Mouse (Mus musculus): Measurements from ENCODE around the gene Zic4.

The Zic4 gene

DNA sequence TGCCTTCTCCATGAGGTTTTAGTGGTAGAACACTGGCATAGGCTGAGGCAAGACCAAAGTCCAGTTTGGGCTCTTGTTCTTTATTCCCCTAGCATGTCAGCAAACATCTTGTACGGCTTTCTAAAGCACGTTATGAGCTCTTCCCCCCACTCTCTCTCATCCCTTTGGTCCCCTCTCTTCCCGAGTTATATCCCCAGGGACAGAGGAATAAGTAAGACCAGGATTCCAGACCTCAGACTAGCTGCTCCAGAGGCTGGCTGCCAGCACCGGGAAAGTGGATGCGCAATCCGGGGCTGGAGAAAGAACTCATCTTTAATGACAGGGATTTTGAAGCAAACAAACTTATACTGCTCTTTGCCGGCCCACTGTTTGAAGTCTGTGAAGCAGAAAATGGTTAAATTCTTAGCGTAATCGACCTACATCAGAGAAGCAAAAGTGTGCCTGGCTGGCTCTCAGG lies 18.3 kb downstream of the Zic4 start:
- DNase-seq (ENCODE audit: low read depth), result no peak

DNA sequence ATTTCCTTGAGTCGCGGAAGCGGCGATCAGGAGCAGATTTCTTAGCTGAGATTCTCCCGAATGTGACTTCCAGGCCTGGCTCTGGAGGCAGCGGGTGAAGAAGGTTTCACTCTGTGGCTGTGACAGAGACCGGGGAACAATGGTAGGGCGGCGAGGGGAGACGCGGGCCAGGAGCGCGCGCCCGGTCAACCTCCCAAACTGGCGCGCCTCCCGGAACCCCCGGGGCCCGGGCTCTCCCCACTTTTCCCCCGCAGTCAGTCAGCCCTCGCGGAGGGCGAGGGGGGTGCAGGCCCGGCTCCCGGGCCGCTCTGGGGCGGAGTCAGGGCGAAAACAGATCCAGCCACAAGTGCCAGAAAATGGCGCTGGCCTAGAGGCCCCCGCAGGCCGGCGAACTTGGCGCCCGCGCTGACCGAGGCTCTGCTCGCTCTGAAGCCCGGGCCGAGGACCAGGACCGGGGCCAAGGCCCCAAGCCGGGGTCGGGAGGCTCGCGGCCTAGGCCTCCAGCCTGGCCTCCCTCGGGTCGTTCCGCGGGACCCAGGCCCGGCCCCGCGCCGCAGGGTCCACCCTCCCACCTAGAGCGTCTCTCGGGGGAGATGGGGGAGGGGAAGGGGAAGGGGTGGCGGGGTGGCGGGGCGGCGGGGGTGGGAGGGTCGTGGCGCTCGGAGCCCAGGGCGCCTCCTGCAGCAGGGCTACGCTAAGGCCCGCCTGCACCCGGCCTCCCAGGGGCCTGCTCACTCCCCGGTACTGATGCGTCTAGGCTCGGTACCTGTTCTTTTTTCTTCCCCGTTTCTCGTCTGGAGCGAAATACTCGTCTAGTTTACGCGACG lies 19.3 kb downstream of the Zic4 start:
- no peak for DNase-seq (ENCODE audit: low read depth)

DNA sequence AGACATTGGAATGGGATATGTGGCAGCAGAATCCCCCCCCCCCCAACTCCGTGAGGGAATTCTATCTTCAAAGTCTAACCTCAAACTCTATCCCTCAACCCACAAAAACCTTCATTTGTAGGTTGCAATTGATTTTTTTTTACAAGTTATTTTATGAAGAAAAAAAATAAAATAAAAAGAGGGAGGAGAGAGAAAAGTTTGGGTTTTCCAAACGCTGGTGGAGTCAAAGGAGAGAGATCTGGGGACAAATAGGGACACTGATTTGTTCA lies 19.8 kb downstream of the Zic4 start:
- DNase-seq (ENCODE audit: low read depth), result no peak

DNA sequence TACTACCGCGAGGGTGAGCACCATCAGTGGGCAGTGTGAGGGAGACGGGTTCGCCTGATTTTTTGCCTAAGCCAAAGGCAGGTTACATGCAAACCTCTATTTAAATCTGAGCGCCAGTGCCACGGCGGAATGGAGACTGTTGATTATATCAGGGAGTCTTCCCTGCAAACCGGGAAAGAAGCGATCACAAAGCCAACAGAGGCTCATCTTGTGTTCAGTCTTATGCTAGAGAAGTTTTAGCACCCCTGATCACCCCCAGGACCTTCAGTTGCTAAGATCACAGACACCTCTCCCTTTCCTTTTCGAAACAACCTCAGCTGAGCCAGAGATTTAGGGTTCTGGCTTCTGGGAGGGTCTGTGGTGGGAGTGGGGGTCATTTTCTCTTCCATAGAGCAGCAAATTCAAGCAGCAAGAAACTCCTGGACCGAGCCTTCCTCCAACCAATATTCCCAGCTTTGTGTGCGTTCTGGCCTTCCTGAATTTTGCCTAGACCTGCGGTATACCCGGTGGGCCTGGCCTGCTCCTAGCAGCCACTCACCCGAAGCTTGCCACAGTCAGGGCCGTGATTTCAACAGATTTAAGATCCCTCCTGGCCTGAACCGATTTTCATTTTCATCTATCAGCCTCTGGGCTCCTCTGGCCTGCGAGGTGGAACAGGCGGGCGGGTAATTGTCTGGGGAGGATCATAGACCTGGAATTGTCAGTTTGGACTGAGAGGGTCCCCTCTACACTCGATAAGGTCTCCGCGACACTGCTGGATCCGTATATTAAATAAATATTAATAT lies 20.4 kb downstream of the Zic4 start:
- no peak for DNase-seq (ENCODE audit: low read depth)

DNA sequence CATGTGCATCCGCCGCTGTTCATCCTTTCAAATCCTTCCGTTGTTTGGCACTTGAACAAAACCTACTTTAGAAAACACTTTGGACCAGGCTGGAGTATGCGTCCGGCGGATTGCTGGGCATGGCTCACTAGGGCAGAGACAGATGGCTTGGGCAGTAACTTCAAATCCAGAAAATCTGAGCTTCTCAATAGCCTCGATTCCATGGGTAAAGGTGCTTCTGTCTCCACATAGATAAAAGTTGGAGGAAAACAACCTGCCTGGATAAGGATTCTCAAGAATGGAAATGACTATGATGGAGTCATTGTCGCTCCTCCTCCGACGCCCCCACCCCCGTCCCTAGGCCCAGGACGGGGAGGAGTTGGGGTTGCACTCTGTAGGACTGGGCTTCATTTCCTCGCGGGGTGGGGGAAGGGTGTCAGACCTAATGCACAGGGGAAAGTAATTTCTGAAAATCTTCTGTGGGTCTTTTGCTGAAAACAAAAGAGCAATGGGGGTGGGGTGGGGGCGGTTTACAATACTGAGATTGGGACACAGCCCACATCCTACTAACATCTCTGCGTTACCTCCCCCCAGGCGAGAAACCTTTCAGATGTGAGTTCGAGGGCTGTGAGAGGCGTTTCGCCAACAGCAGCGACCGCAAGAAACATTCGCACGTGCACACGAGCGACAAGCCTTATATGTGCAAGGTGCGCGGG lies 21.4 kb downstream of the Zic4 start:
- DNase-seq (ENCODE audit: low read depth), result no peak

DNA sequence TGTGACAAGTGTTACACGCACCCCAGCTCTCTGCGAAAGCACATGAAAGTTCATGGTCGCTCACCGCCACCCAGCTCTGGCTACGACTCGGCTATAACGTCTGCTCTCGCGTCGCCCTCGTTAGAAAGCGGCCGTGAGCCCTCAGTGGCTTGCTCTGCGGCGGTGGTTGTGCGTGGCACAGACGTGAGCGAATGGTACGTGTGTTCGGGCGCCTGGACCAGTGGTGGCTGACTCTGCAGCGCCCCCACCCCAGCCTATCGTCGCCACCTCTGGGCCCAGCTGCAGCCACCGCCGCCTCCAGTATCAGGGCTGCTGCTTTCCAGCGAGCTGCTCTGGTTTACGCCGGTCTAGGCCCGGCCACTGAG lies 21.9 kb downstream of the Zic4 start:
- DNase-seq (ENCODE audit: low read depth), result no peak

DNA sequence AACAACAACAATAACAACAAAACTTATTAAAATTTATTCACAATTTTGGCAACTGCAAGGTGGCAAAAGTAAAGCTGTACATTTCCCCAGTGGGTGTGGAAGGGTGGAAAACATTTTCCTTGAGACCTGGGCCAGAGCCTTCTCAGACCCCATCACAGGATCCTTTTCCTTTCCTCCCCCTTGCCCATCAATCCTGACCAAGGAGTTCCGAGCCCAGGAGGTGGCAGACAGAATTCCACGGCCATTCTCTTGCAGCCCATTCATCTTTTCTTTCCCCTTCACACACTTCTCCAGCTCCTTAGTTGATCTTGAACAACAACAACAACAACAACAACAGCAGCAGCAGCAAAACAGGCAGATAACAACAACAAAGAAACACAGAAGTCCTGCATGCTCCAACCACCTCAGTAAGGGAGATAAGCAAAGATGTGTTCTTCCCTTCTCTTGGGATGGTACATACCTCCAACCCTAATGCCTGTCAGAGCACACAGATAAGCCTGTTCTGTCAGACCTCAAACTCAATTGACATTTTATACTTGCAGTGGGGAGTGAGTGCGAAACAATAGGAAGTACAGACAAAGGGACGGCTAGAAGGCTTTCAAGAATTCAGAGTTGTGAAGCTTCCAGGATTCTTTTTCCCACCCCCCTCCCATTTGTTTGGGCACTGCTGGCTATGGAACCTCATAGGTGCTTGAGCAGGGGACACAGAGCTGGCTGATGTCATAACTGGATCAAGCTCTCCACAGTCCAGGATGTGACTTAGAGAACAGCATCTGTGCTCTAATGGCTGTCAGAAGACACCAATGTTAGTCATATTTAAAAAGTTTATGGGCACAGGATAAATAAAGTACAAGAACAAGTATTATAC lies 22.7 kb downstream of the Zic4 start:
- DNase-seq (ENCODE audit: low read depth), result no peak

DNA sequence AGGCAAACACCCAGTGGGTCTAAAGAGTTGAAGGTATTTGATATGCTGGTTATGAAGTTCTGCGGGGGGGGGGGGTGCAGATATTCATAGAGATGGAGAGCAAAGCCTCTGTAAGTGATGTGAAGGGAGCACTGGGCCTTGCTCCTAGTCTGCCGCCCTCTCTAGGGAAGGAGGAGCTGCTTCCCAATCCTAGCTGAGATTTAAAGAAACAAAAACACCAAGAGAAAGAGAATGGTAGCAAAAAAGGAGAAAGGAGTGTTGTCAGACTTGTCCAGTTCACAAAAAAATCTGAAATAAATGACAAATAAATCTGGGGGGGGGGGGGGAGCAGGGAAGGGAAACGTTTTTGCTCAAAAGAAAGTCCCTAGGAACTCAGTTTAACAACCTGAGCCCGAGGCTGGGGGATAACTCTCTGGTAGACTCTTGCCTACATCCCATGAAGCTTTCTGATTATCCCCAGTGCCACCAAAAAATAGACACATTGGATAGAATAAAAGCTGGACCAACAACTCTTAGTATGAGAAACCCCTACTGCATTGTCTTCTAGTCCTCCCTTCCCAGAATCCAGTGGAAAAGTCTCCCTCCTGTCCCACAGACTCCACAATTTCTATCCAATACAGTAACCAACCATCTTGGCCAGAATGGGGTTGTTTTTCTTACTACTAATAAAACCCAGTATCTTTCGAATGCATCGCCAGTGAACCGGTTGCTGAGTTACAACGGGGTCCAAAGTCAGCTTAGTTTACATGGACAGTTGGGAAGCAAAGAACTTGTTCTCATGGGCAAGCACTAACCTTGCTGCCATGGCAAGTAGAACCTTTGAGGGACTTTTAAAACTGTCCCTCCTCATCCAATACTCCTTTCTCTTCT lies 23.6 kb downstream of the Zic4 start:
- DNase-seq (ENCODE audit: low read depth), result no peak

DNA sequence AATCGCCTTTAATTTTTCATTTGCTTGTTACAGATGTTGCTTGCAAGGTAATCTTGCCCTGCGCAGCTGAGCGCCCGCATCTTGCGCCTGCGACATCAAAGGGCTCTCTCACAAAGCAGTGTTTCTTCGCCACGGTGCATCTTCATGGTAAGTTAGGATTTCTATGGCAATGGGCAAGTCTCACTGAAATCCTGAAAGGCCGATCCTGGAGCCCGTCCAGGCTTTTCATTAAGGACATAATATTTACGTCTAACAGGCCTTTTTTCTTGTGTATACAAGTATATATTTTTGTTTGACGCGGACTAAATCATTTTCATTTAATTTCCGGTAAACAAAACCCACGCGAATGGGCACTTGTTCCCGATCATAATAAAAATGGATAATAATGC lies 24.3 kb downstream of the Zic4 start:
- DNase-seq (ENCODE audit: low read depth), result no peak

DNA sequence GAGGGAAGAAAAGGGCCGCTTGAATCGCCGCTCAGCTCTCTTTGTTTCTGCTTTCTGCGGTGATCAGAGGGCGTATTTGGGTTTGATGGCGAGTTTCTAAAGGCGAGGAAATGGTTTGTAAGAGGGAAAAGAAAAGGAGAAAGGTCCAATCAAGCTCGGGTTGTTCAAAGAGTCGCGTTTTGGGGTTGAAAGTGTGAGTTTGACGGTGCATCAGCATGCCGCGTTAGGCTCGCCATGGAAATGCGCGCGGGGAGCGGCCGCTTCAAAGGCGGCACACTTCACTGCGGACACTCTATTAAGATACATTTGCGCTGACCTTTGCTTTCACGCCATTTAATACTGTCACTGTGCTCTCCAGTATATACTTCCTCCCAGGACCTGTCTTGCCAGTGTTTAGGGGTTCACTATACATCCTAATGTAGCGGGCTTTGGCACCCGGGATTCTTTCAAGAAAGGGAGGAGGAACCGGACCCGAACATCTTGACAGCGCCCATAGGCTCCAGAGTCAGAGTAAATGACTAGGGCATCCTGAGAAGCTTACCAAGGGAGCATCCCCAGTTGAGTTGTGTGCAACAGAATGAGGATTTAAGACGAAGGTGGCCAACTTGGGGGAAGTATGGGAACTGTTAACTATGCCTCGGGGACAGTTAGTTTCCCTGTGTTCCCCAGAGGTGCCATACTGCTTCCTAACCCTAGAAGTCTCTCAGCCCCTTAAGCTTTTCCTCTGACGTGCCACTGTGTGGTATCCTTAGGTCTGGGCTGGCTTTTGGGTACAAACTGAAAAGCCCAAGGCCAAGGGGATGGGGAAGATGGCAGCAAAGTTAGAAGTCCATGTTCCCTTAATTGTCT lies 24.9 kb downstream of the Zic4 start:
- no peak for DNase-seq (ENCODE audit: low read depth)

DNA sequence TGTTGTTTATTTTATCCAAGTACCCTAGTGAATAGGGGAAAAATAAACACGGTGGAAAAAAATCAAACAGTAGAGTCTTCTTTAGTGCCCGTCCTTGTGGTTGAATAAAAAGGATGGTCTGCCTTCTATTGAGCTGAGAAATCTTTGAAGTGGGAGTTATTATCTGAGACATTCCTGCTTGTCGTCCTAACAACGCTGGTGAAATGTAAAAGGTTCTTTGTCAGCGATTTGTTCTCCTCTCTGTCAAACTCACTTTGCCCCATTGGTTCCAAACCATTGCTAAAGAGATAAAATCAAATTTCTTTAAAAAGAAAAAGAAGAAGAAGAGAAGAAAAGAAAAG lies 25.5 kb downstream of the Zic4 start:
- DNase-seq (ENCODE audit: low read depth), result no peak

DNA sequence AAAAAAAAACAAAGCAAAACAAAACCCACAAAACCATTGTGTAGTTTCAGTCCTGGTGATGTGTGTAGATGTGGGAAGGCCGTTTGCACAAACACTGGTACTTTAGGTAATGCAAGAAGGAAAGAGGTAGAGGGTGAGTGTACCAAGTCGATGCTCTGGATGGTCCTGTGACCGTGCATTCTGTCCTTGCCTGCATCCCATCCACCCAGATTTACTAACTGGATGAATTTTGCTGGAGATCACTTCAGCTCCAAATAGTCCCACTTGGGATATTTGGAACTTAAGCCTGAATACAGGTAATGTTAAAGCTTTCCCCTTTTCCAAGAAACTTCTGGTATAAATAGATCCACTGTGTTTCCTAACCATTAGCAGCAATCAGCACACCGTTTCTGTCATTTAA lies 26.0 kb downstream of the Zic4 start:
- no peak for DNase-seq (ENCODE audit: low read depth)

DNA sequence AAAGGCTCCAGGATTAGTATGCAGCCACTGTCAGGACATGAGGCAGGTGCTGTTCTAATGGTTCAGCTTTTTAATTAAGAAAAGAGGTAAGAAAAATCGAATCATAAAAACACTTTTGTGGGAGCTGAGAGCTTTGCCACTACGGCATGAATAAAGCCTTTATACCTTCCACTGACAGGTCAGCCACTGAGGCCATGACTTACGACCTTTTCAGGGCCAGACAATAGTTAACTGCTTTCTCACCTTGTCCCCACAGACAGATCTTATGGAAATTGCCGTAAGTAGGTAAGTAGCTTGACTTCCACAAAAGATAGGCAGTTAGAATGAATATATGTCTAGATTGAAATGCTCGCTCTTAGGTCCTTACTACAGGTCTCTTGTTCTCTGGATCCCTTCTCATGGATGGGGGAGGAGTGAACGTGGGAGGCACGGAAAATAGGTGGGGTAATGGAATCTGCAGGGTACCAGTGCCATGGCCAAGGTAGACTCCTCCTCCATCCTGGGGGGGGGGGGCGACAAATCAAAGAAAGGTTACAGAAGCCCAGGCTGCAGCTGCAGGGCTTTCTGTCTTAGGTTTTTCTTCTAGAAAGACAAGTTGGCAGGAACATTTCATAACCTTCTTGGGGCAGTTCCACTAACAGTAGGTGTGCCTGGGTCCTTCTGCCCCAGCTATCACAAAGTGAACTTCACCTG lies 31.3 kb downstream of the Zic4 start:
- DNase-seq (ENCODE audit: low read depth), result no peak

DNA sequence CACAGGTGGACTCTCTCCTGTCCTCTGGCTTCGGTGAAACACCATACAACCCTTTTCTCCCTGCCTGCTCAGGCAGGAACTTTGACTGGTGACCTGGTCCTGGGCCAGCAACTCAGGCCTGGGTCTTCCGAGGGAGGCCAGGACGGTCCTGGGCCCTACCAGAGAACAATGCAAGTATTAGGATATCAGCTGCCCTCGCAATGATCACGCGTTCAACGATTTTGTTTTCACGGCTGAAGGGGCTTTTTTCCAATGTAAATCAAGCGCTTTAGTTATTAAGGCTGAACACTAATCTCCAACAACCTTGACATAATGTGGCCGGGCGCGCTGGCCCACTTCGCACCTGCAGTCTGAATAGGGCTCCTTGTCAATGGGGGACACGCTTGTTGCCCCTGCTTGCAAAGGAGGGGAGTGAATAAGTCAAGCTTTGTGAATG lies 32.0 kb downstream of the Zic4 start:
- DNase-seq (ENCODE audit: low read depth), result no peak

DNA sequence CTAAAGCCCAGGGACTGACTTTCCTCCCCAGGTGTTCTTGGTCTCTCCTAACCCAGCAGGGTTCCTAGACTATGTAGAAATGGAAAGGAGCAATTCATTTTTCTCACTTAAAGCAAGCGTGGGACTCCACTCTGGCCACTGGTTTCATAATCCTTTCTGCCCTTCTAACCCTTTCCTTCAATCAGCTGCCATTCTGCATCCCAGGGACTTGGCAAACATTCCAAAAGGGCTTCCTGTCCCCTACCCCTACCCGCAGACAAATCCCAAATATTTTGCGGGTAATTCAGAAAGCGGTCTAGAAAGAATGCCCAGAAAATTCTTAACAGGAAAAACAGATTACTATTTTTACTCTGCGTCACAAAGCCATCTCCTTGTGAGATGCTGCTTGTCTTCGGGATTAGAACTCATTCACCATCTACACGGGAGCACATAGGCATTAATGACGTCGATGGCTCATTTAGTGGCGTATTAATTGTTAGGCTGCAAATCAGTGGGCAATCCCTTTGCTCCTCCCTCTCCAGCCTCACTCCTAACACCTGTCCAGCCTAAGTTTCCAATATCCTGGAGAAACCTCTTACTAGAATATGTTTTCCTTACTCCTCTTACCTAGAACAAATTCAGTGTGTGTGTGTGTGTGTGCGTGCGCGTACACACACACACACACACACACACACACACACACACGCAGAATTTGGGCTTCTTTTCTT lies 33.0 kb downstream of the Zic4 start:
- no peak for DNase-seq (ENCODE audit: low read depth)

DNA sequence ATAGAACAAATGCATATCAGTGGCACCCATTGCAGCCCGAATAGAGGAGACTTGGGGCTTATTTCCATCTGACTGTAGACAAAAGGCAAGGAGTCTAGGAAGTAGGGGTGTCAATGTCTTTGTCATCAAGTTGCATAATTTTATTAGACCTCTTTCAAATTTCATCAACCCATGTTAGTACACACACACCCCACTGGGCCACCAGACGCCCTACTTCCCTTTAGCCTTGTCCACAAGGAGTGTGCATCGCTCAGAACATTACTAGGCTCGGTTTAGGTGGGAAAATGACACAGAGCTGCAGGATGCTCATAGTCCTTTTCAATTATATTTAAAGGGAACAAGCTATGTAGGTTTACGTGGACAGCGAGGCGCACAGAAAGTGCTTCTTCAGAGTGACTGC lies 37.8 kb downstream of the Zic4 start:
- no peak for DNase-seq (ENCODE audit: low read depth)

DNA sequence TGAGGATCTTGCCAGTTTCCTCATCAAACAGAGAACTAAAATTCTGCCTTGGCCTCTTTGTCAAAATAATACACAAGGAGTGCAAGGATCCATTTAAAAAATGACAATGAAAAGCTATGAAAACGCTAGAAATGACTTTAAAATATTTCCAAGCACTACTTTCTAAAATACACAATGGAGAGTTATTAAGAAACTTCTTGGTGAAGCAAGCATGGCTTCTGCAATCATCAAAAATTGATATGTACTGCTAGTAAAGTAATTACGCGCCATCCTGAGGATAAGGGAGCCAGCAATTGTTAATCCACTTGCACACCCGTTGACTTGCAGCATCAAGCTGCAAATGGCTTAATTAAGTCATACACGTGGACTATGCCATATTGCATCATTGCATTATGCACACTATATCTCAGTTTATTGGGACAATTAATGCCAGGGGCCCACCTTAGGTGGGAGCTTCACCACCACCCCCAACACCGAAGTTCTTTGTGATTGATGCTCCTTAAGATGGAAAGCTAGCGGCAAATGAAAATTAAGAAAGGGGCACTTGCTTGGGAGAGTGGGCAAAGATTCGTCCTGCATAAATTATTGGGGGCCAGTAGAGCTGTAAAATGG lies 38.4 kb downstream of the Zic4 start:
- no peak for DNase-seq (ENCODE audit: low read depth)

DNA sequence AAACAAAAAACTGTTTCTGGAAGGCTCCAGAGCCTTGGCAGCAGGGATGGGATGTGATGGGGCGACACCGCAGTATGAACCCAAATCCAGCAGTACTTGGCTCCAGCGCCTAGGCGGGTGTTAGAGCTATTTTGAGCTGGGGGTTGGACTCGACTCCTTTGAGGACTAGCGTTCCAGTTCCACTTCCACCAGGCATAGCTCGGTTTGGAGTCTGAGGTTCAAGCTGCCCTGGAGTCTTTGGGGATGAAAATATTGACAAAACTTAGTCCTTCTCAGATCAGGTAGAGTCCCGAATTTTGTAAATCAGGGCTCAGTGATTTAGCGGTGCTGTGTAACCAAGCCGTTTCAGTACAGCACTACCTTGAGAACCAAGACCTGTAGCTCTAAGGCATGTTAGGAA lies 39.3 kb downstream of the Zic4 start:
- no peak for DNase-seq (ENCODE audit: low read depth)

DNA sequence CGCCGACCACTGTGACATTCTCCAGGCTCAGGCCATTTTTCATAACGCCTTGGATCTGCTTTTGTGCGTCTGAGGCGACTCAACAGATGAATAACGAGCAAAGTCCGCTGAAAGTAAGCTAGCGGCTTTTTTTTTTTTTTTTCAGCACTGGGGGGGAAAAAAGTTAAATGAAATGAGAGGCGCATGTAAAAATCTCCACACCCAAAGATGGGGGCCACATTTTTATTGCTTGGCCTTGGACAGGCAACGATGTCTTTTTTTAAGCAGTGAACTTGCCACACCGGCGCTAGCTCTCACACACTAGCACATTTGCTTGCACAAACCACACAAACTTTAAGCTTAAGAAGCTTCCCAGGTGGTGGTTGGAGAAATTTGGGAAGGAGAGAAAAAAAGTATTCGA lies 42.0 kb downstream of the Zic4 start:
- DNase-seq (ENCODE audit: low read depth), result no peak

Measured in c-Kit-positive CD71-positive TER-119-negative erythroid progenitor cells, embryonic 14.5 days (primary cell).